Mouse (Mus musculus) kidney, adult 2 months (tissue): ENCODE results near the gene Map3k6.

Experiments
- CTCF ChIP-seq: fragments of 200-500 bp; conservative IDR thresholded peaks from 2 replicates; pipeline ENCODE4 v1.5.1; 2011; ENCODE audit warnings: low read depth, mild to moderate bottlenecking, control low read depth, low read length, moderate library complexity, mixed read lengths; ENCODE audit not compliant: insufficient read depth, insufficient read length
- POLR2A ChIP-seq: fragments of 200-500 bp; IDR thresholded peaks from one replicate; pipeline ENCODE4 v1.6.1; 2011; ENCODE audit warnings: low read depth, low read length, control low read depth

DNA sequence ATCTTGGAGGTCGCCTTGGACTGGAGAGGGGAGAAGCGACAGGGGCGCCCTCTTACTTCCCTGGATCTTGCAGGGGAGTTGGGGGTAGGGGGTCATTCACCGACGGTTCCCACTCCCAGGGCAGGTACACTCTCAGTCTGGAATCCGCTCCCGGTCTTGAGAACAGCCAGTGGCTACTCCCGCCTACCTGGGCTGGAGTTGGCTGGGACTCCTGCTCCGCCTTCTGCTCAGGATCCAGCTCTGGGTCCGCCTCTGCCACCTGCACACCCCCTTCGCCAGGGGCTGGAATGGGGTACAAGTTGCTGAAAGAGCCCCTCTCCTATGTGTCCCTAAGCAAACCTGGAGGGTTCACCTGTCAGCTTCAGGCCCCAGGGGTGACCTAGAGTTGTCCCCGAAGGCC is 16.6 kb downstream of the Map3k6 start:
- no peak for TF ChIP-seq CTCF
- TF ChIP-seq POLR2A, result no peak
